Mouse (Mus musculus) myocyte (in vitro differentiated cells): ENCODE results near the gene Sdccag8.

Source experiments
- CEBPB ChIP-seq: IDR thresholded peaks from 2 replicates; pipeline ENCODE4 v1.6.1; 2011; ENCODE audit warnings: mild to moderate bottlenecking, moderate library complexity; ENCODE audit not compliant: poor library complexity, insufficient read depth, severe bottlenecking
- E2F4 ChIP-seq: IDR thresholded peaks from one replicate; pipeline ENCODE4 v1.6.1; 2011; ENCODE audit warnings: mild to moderate bottlenecking, control low read depth, moderate library complexity; ENCODE audit not compliant: insufficient read depth
- MAX ChIP-seq: IDR thresholded peaks from one replicate; pipeline ENCODE4 v1.6.1; 2011; ENCODE audit warnings: low read depth, mild to moderate bottlenecking, control low read depth
- MYOD1 ChIP-seq, 3 experiments: IDR thresholded peaks; one replicate each; pipeline ENCODE4 v1.6.1; 2011; ENCODE audit warnings: control low read depth in 2 of 3, low read depth in 2 of 3, mild to moderate bottlenecking in 2 of 3, moderate library complexity in 1 of 3; ENCODE audit not compliant: insufficient read length in 2 of 3, control insufficient read depth in 1 of 3
- MYOG ChIP-seq, 3 experiments: IDR thresholded peaks; one replicate each; pipeline ENCODE4 v1.6.1; 2011; ENCODE audit warnings: control low read depth in 2 of 3, low read depth in 2 of 3, mild to moderate bottlenecking in 2 of 3; ENCODE audit not compliant: insufficient read length in 2 of 3, control insufficient read depth in 1 of 3, insufficient read depth in 1 of 3
- POLR2A ChIP-seq: IDR thresholded peaks from one replicate; pipeline ENCODE4 v1.6.1; 2011; ENCODE audit warnings: low read depth, mild to moderate bottlenecking, control low read depth, moderate library complexity; ENCODE audit not compliant: insufficient read length
- POLR2AphosphoS2 ChIP-seq: IDR thresholded peaks from one replicate; pipeline ENCODE4 v1.6.1; 2011; ENCODE audit warnings: low read depth, control low read depth; ENCODE audit not compliant: insufficient read length
- REST ChIP-seq: IDR thresholded peaks from one replicate; pipeline ENCODE4 v1.6.1; 2011; ENCODE audit warnings: mild to moderate bottlenecking, control low read depth, moderate library complexity; ENCODE audit not compliant: insufficient read depth, insufficient read length
- SRF ChIP-seq: IDR thresholded peaks from one replicate; pipeline ENCODE4 v1.6.1; 2011; ENCODE audit warnings: low read depth; ENCODE audit not compliant: control insufficient read depth, insufficient read length
- TCF12 ChIP-seq: IDR thresholded peaks from one replicate; pipeline ENCODE4 v1.6.1; 2011; ENCODE audit warnings: mild to moderate bottlenecking, control low read depth; ENCODE audit not compliant: poor library complexity, insufficient read depth, severe bottlenecking
- TCF3 ChIP-seq: IDR thresholded peaks from one replicate; pipeline ENCODE4 v1.6.1; 2011; ENCODE audit warnings: low read depth, control low read depth; ENCODE audit not compliant: insufficient read length
- USF1 ChIP-seq: IDR thresholded peaks from one replicate; pipeline ENCODE4 v1.6.1; 2011; ENCODE audit warnings: low read depth, mild to moderate bottlenecking, control low read depth, moderate library complexity

DNA sequence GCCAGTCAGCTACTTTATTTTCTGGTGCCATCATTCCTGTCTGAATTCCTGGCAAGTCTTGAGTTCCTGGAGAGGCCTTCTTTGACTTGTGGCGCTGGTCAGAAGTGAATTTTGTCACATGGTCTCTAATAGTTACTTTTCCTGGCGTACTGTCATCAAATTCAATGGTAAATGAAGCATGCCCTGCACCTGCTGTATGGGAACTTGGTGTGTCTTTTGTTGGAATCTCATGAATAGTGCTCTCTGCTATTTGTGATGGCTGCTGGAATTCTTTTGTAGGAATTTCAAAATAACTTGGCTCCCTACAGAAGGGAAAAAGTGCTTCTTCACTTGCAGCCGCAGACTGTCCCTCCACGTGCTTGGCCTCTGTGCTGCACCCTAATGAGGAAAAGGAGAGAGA is 39.9 kb upstream of the Sdccag8 start:
- TF ChIP-seq REST, result no peak
- TF ChIP-seq POLR2A, result no peak
- TF ChIP-seq CEBPB, result no peak
- no peak for TF ChIP-seq E2F4
- no peak for TF ChIP-seq MAX
- TF ChIP-seq SRF, result no peak
- no peak for TF ChIP-seq USF1
- no peak for TF ChIP-seq POLR2AphosphoS2
- TF ChIP-seq MYOD1 (IDR thresholded peaks at IDR 0.05; ENCODE audit: control insufficient read depth in 1 of 3, insufficient read length in 2 of 3, low read depth in 2 of 3), result no peak
- peak in 1 of 3 experiments; percentile 7 for TF ChIP-seq MYOG (IDR thresholded peaks at IDR 0.05; ENCODE audit: control insufficient read depth in 1 of 3, insufficient read depth in 1 of 3, insufficient read length in 2 of 3, low read depth in 2 of 3)
- no peak for TF ChIP-seq TCF12
- TF ChIP-seq TCF3, result no peak
